Mouse (Mus musculus) neural tube, embryonic 12.5 days (tissue): ENCODE measurements around the gene Slc7a15. TPM values are rescaled to one million over a fixed set of nuclear protein-coding genes. Genes with fewer than 3 reads are reported as not detected.

Source experiments
- ATAC-seq: fragments of 200-750 bp; cut with Nextera tagmentation; 2 replicates; pipeline ENCODE4 v1.8.0; 2017; ENCODE audit warnings: low read depth, mild to moderate bottlenecking, moderate TSS enrichment, moderate library complexity; ENCODE audit not compliant: low FRiP score
- H3K27ac ChIP-seq: fragments of 300-500 bp; sonication (generic); 2 replicates; pipeline ENCODE4 v1.5.1; 2016
- H3K27me3 ChIP-seq: fragments of 300-500 bp; sonication (generic); replicated peaks from 2 replicates; pipeline ENCODE4 v1.6.1; 2016; ENCODE audit warnings: mild to moderate bottlenecking
- H3K36me3 ChIP-seq: fragments of 300-500 bp; sonication (generic); 2 replicates; pipeline ENCODE4 v1.6.1; 2016; ENCODE audit warnings: mild to moderate bottlenecking
- H3K4me1 ChIP-seq: fragments of 300-500 bp; sonication (generic); 2 replicates; pipeline ENCODE4 v1.6.1; 2016
- H3K4me2 ChIP-seq: fragments of 300-500 bp; sonication (generic); replicated peaks from 2 replicates; pipeline ENCODE4 v1.6.1; 2016; ENCODE audit warnings: mild to moderate bottlenecking
- H3K4me3 ChIP-seq: fragments of 300-500 bp; sonication (generic); 2 replicates; pipeline ENCODE4 v1.5.1; 2016
- H3K9ac ChIP-seq: fragments of 300-500 bp; sonication (generic); 2 replicates; pipeline ENCODE4 v1.6.1; 2016; ENCODE audit warnings: mild to moderate bottlenecking
- H3K9me3 ChIP-seq: fragments of 300-500 bp; sonication (generic); 2 replicates; pipeline ENCODE4 v1.6.1; 2016; ENCODE audit warnings: mild to moderate bottlenecking
- WGBS: fragments of 180-500 bp; shearing (Covaris S2); methylation state at CpG from one replicate; pipeline ENCODE4 v1.1.7; 2016; 5-methylcytosine and 5-hydroxymethylcytosine counted together
- polyA plus RNA-seq: library from polyadenylated mRNA; unstranded; fragments of >200 nt; fragmentation: Nextera tagmentation; extraction: Ambion mirVana; gene quantifications from 2 replicates; pipeline ENCODE4 v1.2.1, GENCODE M21; 2016

The Slc7a15 gene
- polyA plus RNA-seq, 1 experiment from 2014 or later: not detected

DNA sequence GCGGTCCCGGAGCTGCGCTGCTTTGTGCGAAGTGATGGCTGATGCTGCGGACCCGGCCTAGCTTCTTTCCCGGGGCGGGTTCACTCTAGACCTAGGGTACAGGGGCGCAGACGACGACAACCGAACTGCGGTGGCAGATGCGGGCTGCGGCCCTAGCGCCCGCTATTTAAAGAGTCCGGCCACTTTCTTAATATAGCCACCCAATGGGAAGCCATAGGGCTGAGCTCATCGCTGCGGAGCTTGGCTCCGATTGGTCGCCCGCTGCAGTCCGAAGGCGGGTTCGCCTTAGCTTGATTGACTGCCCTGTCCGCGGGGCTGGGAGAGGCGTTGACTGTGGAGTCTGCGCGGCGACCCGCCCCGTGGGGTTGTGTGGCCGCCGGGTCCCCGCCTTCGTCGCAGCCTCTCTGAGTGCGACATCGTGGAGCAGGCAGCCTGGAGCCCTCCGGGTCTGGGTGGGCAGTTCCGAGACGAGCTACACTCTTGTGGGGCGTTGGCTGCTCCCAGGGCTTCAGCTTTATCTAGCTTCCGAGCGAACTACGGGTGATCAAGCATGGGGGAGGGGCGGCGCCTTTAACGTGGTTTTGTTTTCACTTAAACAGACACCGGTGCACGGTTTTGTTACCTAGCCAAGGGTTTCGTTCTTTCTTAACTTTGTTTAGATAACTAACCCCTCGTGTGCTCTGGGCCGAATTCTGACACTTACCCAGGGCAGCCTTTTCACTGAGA, 98.8 kb downstream of the Slc7a15 start, which contains the start of gene Rhob:
TSS of gene Rhob (minus strand) at position 139 of the 726 bp plus-strand sequence.
- Histone ChIP-seq H3K4me2 (peak within 1 kb of the TSS; percentile 90), H3K4me1 (peaks cover 35% of the 10 kb centered on the region), H3K4me3 (peak within 1 kb of the TSS; percentile 86), H3K9ac (peak within 1 kb of the TSS; percentile 99), H3K36me3 (no peaks in the 10 kb centered on the region), H3K27ac (peak within 1 kb of the TSS; percentile 99), H3K9me3 (no peaks in the 10 kb centered on the region), H3K27me3 (no peaks in the 10 kb centered on the region)
- under 1% methylated on average over 56 of the region's 56 CpGs for WGBS
- ATAC-seq: peak; percentile 96

- under 1% methylated on average over 99 of the region's 99 CpGs for WGBS
- peak; percentile 67 for ATAC-seq
- Histone ChIP-seq H3K4me1 (peaks cover 35% of the 10 kb centered on the region), H3K27me3 (no peaks in the 10 kb centered on the region), H3K27ac (peak overlapping the region; percentile 99), H3K4me3 (peak overlapping the region; percentile 86), H3K4me2 (peak overlapping the region; percentile 90), H3K9ac (peak overlapping the region; percentile 99), H3K9me3 (no peaks in the 10 kb centered on the region), H3K36me3 (no peaks in the 10 kb centered on the region)
Observed at GRCm38 (mm10) chr12:8499001-8499870, 99.6 kb downstream of the Slc7a15 start.

GRCm38 (mm10) chr12:8498591-8499000, 100.3 kb downstream of the Slc7a15 start:
- Histone ChIP-seq H3K4me2 (peak overlapping the region; percentile 90), H3K4me1 (peaks cover 35% of the 10 kb centered on the region), H3K4me3 (peak overlapping the region; percentile 86), H3K27me3 (no peaks in the 10 kb centered on the region), H3K9me3 (no peaks in the 10 kb centered on the region), H3K27ac (peak overlapping the region; percentile 99), H3K36me3 (no peaks in the 10 kb centered on the region), H3K9ac (peak overlapping the region; percentile 99)
- ATAC-seq: peak; percentile 6
- under 1% methylated on average over 13 of the region's 13 CpGs for WGBS

DNA sequence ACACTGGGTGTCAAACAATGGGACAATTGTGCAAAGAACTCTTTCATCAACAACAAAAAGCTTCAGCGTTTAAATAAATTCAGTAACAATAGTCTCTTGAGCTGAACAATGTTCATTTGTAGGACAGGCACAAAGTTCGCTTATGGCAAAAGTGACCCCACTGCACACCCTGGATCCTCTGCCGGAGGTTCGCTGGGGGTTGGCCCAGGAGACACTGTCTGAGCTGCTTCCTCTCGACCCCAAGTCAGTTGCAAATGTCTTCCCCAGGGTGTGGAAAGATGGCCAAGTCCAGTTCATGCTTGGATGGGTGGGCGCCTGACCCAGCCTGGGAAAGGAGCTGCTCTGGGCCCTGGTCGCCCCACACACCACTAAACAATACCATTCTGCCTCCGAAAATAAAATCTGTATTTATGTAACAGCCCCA, 100.7 kb downstream of the Slc7a15 start:
- no peaks in the 10 kb centered on the region for H3K36me3 ChIP-seq
- H3K4me3 ChIP-seq: peak overlapping the region; percentile 86
- WGBS: 7% methylated on average over 8 of the region's 8 CpGs
- peak overlapping the region; percentile 90 for H3K4me2 ChIP-seq
- no peak for ATAC-seq
- peaks cover 35% of the 10 kb centered on the region for H3K4me1 ChIP-seq
- H3K9me3 ChIP-seq: no peaks in the 10 kb centered on the region
- peak overlapping the region; percentile 99; the same call in 1 of the 2 replicates for H3K27ac ChIP-seq
- H3K27me3 ChIP-seq: no peaks in the 10 kb centered on the region
- H3K9ac ChIP-seq: peak overlapping the region; percentile 99

DNA sequence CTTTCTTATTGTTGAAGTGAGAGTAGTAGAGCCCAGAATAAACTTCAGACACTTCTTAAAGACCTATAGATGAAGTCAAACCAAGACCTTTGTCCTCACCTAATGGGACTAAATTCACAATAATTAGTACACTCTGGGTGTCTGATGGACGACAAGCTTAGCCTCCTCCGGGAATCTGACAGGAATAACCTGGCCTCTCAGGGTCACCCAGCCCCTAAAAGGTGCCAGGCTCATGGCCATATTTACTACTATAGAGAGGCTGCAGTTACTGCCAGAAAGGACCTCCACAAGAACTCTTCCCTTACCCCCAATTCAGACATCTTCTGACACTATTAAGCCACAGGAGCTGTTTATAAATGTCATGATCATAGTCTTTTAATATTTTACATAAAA, 101.6 kb downstream of the Slc7a15 start:
- Histone ChIP-seq H3K9ac (no peak overlapping the region), H3K36me3 (no peaks in the 10 kb centered on the region), H3K4me1 (peaks cover 35% of the 10 kb centered on the region), H3K27ac (no peak overlapping the region), H3K4me3 (peak overlapping the region; percentile 86), H3K9me3 (no peaks in the 10 kb centered on the region), H3K4me2 (peak overlapping the region; percentile 90), H3K27me3 (no peaks in the 10 kb centered on the region)
- 29% methylated on average over 2 of the region's 2 CpGs for WGBS
- no peak for ATAC-seq

GRCm38 (mm10) chr12:8496679-8497313, 102.1 kb downstream of the Slc7a15 start:
- H3K9me3 ChIP-seq: no peaks in the 10 kb centered on the region
- H3K27ac ChIP-seq: no peak overlapping the region
- no peak for ATAC-seq

DNA sequence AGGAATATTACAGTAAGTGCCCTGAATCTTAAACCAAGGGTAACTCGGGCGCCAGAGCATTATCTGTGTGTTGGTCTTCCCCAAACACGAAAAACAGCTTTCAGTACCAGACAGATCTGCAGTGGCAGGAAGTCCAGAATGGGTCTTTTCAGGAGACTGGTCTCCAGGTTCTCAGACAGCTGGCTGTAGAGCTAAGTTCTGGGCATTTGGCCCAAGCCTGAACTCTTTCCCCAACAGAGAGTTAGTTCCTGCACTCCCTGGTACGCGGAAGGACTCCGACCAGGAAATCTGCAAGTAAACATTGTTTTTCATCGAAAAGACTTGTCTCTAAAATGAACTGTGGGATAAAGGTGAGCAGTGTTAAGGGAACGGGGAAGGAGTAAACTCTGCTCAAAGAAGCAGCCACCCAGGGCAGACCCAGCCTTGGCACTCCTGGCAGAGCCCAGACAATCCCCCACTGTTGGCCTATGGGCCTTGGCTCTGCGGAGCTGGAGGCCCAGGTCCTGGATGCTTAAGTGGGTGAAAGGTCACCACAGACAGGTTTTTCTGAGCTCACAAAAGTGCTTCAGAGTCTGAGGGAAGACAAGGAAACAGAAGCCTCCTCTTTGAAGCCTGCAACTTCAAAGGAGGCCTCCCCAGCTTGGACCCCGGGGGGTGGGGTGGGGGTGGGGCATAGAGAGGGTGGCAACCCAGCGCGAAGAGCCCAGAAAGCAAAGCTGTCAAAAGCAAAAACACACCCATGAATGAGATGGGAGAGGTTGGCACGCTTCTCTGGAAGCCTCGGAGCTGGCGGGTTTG, 102.8 kb downstream of the Slc7a15 start:
- H3K9me3 ChIP-seq: no peaks in the 10 kb centered on the region
- H3K4me2 ChIP-seq: peak overlapping the region; percentile 90
- no peak for ATAC-seq
- peak overlapping the region; percentile 33; the same call in 1 of the 2 replicates for H3K9ac ChIP-seq
- H3K36me3 ChIP-seq: no peaks in the 10 kb centered on the region
- no peak overlapping the region for H3K27ac ChIP-seq
- no peak overlapping the region for H3K4me3 ChIP-seq
- H3K27me3 ChIP-seq: no peaks in the 10 kb centered on the region
- H3K4me1 ChIP-seq: peaks cover 32% of the 10 kb centered on the region
- 28% methylated on average over 15 of the region's 15 CpGs for WGBS

More at GRCm38 (mm10) chr12:8496679-8497313, 102.1 kb downstream of the Slc7a15 start:
- Histone ChIP-seq H3K4me3 (peak overlapping the region; percentile 86; the same call in 1 of the 2 replicates), H3K36me3 (no peaks in the 10 kb centered on the region), H3K27me3 (no peaks in the 10 kb centered on the region), H3K4me2 (peak overlapping the region; percentile 90), H3K9ac (peak overlapping the region; percentile 17; the same call in 1 of the 2 replicates), H3K4me1 (peaks cover 35% of the 10 kb centered on the region)
- WGBS: 34% methylated on average over 2 of the region's 2 CpGs

DNA sequence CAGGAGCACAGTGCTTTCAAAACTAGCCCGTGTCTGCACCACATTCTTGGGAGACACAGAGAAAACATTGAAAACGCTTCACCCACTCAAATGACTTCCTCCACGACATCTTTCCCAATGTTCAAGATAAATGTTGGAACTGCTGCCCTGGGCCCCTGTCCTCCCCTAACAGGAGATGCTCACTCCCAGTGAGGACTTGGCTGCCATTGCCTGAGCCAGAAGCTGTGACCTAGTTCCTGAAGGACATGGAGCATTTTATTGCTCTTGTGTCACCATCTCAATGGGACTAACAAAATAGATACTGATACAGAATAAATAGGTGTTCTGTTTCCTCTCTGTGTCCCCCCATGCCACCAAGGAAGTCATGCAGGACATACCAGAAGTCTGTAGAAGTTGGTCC, 104.2 kb downstream of the Slc7a15 start:
- ATAC-seq: no peak
- no peaks in the 10 kb centered on the region for H3K36me3 ChIP-seq
- no peaks in the 10 kb centered on the region for H3K9me3 ChIP-seq
- no peak overlapping the region for H3K27ac ChIP-seq
- 91% methylated on average over 3 of the region's 3 CpGs for WGBS
- no peak overlapping the region for H3K4me3 ChIP-seq
- H3K9ac ChIP-seq: no peak overlapping the region
- H3K4me2 ChIP-seq: no peak overlapping the region
- H3K27me3 ChIP-seq: no peaks in the 10 kb centered on the region
- H3K4me1 ChIP-seq: peaks cover 24% of the 10 kb centered on the region

GRCm38 (mm10) chr12:8493386-8493785, 105.5 kb downstream of the Slc7a15 start:
- no peaks in the 10 kb centered on the region for H3K27me3 ChIP-seq
- no peak overlapping the region for H3K4me2 ChIP-seq
- H3K4me1 ChIP-seq: peaks cover 28% of the 10 kb centered on the region
- WGBS: 50% methylated on average over 3 of the region's 3 CpGs
- H3K9ac ChIP-seq: no peak overlapping the region
- H3K36me3 ChIP-seq: no peaks in the 10 kb centered on the region
- no peaks in the 10 kb centered on the region for H3K9me3 ChIP-seq
- H3K27ac ChIP-seq: no peak overlapping the region
- no peak for ATAC-seq
- H3K4me3 ChIP-seq: no peak overlapping the region

- H3K9me3 ChIP-seq: no peaks in the 10 kb centered on the region
- H3K36me3 ChIP-seq: no peaks in the 10 kb centered on the region
- 67% methylated on average over 4 of the region's 4 CpGs for WGBS
- H3K4me1 ChIP-seq: 0 out of 2 replicates have a peak, but pooled peaks cover 6% of the 10 kb centered on the region
- no peaks in the 10 kb centered on the region for H3K27me3 ChIP-seq
- no peak overlapping the region for H3K9ac ChIP-seq
- H3K4me2 ChIP-seq: no peak overlapping the region
- H3K4me3 ChIP-seq: no peak overlapping the region
- ATAC-seq: no peak
- no peak overlapping the region for H3K27ac ChIP-seq
Observed at GRCm38 (mm10) chr12:8489098-8489497, 109.8 kb downstream of the Slc7a15 start.

DNA sequence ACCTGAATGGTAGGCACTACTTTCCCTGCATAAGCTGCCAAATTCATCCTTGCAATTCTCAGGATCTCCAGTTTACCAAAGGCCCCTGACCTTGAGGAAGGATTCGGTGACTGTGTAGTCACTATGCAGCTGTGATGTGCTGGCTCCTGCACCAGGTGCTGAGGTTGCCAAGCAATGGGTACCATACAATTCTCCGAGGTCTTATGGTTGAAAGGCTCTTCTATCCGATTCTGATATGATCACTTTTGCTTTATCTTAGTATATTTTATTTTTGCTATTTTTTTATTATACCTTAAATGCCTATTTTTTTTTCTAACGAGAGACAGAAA, 110.2 kb downstream of the Slc7a15 start:
- Histone ChIP-seq H3K27me3 (no peaks in the 10 kb centered on the region), H3K36me3 (no peaks in the 10 kb centered on the region), H3K27ac (no peak overlapping the region), H3K4me2 (no peak overlapping the region), H3K9ac (no peak overlapping the region), H3K4me1 (0 out of 2 replicates have a peak, but pooled peaks cover 6% of the 10 kb centered on the region), H3K9me3 (no peaks in the 10 kb centered on the region), H3K4me3 (no peak overlapping the region)
- 91% methylated on average over 4 of the region's 4 CpGs for WGBS
- ATAC-seq: no peak
